Mouse (Mus musculus): ENCODE measurements at regions not wholly inside any gene's neighbourhood (a gene's known extent, or its start where the extent isn't known, plus 50 kb on each side); places are given as distances from the start of the nearest gene placed in this dataset.

DNA sequence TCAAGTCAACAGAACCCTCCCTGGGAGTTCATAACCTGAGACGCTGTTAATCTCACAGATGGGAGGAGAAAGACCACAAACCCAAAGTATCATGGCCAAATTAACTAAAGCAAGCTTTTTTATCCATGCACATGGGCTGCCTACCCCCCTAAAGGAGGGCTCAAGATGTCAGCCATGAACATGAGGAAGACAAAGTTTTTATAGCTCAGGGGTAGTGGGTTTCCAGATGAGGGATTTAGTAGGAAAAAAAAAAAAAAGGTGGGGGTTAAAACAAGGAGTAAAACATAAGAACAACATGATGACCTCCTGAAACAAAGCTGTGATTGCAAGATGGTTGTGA is 314.8 kb upstream of the Jmjd1c start:
- in situ Hi-C loops (cut with MboI; ENCODE audit: low sequenced_read_pairs), result no loop called here

DNA sequence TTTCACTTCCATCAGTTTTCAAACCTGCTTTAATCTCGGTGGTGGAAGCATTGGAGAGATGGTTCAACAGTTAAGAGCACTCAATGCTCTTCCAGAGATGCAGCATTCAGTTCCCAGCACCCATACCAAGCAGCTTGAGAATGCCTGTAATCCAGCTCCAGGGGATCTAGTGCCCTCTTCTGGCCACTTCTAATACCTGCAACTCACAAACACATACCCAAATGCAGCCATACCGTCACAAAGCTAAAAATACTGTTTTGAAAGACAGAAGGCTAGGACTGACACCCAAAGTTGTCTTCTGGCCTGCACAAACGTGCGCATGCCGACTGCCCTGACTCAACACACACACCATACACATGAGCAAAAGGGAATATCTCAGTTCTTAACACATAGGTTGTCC is 313.9 kb upstream of the Jmjd1c start:
- in situ Hi-C loops (cut with MboI; ENCODE audit: low sequenced_read_pairs), result no loop called here

DNA sequence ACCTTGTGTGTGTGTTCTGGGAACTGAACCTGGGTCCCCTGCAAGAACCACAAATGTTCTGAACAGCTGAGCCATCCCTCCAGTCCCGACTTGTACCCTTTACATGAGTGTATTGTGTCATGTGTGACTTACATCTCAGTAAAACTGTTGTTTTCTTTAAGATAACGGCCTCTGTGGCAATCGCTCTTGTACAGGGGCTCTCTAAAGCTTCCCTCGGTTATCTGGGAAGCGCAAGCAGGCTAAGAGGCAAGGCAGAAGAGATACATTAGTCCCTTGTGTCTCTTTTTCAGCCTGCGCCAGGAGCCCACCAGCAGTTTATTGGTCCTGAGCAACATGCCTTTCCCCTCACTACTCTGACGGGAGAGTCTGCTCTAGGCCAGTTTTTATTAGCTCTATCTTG is 308.1 kb upstream of the Jmjd1c start:
- in situ Hi-C loops (cut with MboI; ENCODE audit: low sequenced_read_pairs), result no loop called here

DNA sequence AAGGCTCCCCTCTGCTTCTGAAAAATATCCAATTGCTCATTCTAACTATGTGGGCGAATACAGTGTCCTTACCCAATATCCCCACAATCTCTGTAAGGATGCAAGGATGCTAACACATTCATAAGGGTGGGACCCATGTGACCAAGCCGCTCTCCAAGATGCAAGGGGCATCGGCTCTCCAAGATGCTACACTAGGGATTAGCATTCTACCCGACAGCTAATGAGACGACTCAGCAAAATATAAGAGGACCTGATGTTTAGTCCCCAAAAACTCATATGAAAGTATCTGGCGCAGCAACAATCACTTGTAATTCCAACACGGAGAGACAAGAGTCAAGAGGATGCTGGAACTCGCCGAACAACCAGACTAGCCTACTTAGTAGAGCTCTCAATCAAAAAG is 299.6 kb upstream of the Jmjd1c start:
- in situ Hi-C loops (cut with MboI; ENCODE audit: low sequenced_read_pairs), result no loop called here

DNA sequence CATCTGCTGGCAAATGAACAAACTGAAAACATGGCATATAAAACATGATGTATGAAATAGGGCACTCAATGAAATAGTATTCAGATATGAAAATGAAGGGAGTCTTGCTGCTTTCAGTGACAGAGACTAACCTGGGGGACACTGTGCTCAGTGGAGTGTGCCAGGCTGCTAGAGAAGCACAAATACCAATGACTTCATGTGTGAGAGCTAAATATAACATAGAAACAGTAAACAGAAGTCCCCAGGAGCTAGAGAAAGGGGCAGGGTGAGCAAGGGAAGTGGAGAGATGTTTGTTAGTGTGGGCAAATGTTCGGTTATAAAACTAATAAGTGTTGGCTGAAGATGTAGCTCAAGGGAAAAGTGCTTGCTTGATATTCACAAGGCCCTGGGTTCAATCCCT is 293.2 kb upstream of the Jmjd1c start:
- in situ Hi-C loops (cut with MboI; ENCODE audit: low sequenced_read_pairs), result no loop called here

DNA sequence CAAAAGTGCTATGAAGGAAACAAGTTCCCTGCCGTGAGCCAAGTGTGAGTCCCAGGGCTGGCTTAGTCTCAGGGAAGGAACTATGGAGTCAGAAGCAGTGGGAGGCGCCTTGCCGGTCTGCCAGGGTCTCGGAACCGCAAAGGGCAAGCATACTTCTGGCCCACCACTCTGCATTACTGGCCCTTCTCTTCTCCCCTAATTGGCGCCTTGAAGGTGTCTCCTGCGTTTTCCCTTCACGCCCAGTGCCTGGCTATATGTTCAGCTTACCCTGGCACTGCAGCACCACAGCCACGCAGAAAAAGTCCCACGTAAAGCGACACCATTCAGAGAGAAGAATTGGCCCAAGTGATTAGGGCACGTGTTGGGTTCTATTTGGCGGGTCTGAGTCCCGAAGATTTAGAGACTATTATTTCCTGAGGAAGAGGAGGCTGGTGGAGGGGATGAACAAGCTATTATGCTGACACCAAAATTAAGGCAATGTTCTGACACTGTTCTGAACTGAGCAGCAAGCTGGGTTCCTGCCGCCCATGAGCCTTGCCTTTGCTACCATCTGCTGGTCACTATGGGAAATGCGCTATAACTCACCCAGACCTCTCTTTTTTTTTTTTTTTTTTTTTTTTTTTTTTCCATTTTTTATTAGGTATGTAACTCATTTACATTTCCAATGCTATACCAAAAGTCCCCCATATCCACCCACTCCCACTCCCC is 288.5 kb upstream of the Jmjd1c start:
- in situ Hi-C loops (cut with MboI; ENCODE audit: low sequenced_read_pairs), result no loop called here

DNA sequence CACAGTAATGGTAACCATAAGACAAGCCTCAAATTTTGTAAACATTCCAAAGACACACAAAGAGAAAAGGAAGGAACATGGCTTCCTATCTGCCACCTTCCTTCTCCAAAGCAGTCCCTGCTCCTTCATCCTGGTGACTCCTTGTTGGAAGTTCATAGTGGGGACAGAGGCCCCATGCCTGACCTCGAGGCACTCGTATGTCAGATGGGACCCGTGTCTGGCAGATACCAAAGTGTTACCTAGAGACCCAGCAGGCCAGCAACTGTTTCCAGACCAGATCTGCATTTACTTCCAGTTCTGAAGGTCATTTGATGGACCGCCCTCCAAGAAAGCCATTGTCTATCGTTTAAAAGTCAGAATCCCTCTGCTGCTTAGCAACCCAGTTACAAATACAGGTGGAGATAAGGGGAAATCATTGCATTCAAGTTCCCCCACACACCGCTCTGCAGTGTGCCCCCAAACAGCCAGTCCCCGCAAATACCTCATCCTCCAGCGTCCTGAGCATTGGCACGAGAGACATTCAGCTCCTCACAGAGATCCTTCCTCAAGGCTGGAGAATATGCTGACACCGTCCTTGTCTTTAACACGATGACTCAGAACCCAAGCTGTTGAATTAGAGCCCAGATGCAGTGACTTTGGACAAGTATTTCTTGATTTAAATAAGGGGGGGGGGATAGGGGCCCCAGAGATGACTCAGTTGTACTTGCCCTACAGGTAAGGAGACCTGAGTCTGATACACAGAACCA is 283.2 kb upstream of the Jmjd1c start:
- in situ Hi-C loops (cut with MboI; ENCODE audit: low sequenced_read_pairs), result no loop called here

DNA sequence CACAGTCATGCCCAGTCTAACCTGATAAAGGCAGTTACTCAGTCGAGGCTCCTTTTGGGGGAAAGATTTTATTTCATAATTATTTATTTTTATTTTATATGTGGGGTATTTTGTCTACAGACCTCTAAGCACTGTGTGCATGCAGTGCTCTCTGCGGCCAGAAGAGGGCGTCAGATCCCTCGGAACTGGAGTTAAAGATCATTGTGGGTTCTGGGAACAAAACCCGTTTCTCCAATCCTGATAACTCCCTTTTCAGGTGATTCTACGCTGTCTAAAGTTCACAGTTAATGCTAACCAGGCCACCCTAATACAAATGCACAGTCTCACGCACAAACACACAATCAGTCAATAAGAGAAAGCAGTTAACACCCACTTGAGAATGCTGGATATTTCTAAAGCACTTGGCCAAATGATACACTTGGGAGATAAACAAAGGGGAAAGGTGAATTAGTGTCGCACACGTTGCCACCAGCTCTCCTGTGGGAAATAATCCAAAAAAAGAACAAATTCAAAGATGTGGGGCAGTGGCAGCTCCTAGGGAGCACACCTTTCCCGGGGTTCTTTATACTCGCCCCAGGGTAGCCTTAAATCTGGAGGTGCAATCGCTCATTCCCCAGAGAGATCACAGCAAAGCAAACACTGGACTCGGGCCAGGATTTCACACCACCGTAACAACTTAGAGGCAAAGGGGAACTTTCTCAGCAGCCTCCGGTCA is 281.9 kb upstream of the Jmjd1c start:
- in situ Hi-C loops (cut with MboI; ENCODE audit: low sequenced_read_pairs), result no loop called here

DNA sequence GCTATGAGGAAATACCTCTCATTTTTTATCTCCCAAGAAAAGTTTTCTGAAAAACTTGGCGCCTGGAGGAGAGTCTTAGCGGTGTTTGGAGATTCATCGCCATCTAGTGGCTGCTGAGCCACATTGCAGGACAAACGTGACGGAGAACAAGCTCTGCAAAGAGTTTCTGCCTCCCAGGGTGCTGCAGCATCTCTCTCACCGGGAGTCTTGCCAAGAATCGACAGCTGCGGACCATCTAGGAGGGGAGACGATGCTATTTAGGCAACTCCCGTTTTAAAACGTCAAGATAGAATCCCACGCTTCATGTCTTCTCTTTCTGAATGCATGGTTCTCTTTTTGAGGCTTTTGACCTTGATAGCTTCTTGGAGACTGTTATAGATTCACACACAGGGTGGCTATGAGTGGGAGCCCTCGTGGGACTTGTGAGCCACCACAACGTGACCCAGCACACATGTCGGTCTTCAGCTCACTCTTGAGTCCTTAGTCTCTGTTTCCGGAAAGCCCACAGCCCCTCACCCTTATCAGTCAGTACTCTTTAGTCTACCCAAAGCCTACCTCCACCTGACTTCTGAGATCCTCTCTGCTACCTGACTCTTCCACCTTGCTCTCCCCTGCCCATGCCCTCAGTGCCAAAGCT is 281.2 kb upstream of the Jmjd1c start:
- in situ Hi-C loops (cut with MboI; ENCODE audit: low sequenced_read_pairs), result no loop called here

DNA sequence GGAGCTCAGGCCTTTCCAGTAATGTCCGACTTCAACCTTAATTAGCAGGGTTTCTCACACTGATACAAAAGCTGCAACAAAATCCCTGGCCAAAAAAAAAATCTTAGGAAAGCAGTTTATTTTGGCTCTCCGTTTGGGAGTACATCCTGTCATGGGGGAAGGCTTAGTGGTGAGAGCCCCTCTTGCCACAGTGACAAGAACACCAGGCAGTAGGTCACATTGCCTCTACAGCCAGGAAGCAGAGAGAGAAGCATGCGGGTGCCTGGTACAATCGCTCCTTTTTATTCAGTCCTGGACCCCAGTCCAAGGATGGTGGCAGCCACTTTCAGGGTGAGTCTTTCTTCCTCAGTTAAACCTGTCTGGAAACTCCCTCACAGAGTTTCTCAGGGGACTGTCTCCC is 280.0 kb upstream of the Jmjd1c start:
- in situ Hi-C loops (cut with MboI; ENCODE audit: low sequenced_read_pairs), result no loop called here

DNA sequence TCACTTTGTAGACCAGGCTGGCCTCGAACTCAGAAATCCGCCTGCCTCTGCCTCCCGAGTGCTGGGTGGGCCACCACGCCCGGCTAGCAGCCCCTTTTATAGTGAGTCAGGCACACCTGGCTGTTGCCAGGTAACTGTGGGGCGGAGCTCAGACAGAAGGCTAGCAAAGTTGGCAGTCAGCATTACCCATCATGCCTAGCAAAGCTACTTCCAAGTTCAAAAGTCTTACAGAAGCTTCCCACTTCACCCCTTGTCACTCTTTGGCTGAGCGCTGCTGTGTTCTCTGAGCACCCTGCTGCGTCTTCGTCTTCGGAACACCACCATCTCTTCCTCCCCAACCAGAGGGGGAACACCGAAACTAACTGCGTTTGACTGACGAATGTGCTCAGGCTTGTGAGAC is 279.1 kb upstream of the Jmjd1c start:
- in situ Hi-C loops (cut with MboI; ENCODE audit: low sequenced_read_pairs), result no loop called here

DNA sequence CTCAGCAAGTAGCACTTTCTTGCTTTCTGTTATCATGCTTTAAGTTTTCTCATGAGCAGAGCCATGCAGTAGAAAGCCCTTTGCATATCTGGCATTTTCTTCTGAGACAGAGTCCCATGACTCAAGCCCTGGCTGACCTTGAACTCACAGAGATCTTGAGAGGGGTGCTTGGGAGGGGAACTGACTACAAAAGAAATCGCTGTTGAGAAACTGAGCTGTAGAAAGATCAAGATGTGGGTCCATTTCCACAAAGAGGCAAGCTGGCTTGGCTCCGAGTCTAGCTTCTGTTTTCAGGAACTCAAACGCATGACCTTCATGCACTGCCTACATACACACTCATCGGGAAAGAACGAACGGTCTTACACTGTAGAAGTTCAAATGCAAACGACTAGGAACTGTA is 278.0 kb upstream of the Jmjd1c start:
- in situ Hi-C loops (cut with MboI; ENCODE audit: low sequenced_read_pairs), result no loop called here

DNA sequence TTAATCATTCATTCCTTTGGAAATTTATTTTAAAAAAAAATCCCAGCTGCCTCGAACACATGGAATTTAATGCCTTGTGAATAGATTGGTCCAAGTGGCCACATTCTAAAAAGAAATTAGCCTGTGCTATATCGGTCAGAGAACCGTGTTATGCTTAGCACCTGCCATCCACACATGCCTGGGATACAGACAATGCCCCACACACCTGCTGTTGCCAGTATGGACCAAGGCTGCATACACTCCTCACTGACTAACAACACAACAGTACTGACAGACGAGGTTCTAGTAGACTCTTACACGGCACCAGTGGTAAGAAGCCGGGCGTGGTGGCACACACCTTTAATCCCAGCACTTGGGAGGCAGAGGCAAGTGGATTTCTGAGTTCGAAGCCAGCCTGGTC is 276.4 kb upstream of the Jmjd1c start:
- in situ Hi-C loops (cut with MboI; ENCODE audit: low sequenced_read_pairs), result no loop called here

DNA sequence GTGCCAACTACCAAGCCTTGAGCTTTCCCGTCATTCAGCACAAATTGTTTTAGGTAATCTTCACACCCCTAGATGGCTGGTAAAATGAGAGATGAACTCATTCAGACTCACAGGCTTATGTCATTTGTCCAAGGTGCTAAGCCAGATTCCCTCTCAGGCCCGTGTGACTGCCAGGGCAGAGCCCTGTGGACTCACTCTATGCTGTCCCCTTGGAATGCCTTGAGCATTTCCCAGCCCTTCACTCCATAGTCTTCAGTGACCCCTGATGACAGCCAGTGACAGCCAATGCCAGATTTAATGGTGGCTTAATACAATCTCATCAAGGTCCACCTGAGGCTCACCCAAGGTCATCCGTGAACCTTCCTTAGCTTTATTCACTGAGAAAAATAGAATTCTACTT is 270.2 kb upstream of the Jmjd1c start:
- in situ Hi-C loops (cut with MboI; ENCODE audit: low sequenced_read_pairs), result no loop called here

DNA sequence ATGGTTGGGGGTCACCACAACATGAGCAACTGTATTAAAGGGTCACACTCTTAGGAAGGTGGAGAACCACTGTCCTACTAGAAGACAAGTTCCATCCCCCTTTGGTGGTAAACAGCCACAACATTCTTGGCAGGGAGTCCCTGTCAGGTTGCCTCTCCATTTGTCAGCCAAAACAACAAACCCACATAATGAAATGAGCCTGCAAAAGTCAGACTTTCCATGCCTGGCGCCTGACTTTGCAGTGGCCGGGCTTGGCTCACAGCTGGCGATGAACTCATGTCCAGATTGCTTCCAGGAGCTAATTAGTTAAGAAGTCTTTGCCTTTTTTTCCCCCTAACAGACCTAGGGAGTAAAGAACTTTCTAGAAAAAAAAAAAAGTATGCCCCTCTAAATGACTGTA is 269.6 kb upstream of the Jmjd1c start:
- in situ Hi-C loops (cut with MboI; ENCODE audit: low sequenced_read_pairs), result no loop called here

DNA sequence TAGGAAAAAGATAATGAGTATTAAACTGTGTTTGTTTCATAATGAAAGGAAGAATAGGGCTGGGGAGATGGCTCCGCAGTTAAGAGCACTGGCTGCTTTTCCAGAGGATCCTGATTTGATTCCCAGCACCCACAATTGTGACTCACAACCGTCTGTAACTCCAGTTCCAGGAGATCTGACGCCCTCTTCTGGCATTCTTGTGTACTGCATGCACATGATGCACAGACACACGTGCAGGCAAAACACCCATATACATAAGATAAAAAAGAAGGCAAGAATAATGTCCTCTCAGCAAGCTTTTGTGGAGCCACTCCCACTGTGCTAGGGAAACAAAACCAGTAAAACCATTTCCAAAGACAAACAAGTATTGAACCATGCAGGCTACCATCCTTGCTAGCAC is 261.0 kb upstream of the Jmjd1c start:
- in situ Hi-C loops (cut with MboI; ENCODE audit: low sequenced_read_pairs), result no loop called here

DNA sequence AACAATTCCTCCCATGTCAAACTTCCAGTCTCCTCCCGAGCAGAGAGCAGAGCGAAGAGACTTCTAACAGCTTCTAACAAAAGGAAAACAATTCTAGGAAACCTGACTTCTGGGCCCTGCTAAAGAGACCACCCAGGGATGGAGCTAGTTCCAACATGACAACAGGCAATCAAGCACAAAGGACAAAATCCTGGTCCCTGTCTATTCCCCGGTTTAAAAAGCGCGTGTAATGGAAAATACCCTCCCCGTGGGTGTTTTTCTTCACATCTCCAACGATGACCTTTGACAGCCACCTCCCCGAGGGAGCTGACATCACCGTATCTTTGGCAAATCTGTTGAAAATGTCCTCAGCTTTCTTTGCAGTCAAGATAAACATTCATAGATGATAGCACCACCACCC is 256.9 kb upstream of the Jmjd1c start:
- in situ Hi-C loops (cut with MboI; ENCODE audit: low sequenced_read_pairs), result no loop called here

DNA sequence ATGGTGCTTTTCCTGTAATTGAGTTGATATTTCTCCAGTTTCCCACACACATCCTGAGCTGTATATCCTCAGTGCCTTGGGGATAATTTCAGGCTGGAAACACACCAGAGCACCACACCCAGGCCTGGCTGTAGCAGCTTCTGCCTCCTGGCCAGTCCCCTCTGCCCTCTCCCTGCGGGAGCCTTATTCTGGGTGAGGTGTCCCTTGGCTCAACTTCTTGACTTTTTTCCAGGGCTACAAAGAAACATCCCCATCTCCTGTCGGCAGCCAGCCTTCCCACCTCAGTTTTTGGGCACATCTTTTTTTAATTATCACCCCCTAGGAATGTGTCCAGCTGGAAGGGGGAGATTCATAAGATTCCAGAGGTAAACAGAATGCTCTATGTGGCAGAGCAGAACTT is 252.7 kb upstream of the Jmjd1c start:
- in situ Hi-C loops (cut with MboI; ENCODE audit: low sequenced_read_pairs), result no loop called here

DNA sequence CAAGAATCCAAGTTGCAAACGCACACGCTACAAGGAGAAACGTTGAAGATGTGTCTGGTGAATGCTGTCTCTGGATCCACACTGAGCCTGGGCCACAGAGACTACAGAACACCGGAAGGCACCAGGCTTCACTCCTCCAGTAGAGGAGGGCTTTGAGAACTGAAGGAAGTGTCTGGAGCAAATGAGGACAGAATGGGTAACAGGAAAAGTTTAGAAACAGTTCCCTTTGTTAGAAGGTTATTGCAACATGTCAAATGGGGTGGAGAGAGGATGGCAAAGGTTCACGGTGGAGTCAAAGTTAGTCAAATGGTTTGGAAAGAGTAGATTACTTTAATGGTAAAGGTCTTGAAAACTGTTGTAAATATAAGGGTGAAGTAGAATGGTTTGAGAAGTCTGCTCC is 247.1 kb upstream of the Jmjd1c start:
- in situ Hi-C loops (cut with MboI; ENCODE audit: low sequenced_read_pairs), result no loop called here

DNA sequence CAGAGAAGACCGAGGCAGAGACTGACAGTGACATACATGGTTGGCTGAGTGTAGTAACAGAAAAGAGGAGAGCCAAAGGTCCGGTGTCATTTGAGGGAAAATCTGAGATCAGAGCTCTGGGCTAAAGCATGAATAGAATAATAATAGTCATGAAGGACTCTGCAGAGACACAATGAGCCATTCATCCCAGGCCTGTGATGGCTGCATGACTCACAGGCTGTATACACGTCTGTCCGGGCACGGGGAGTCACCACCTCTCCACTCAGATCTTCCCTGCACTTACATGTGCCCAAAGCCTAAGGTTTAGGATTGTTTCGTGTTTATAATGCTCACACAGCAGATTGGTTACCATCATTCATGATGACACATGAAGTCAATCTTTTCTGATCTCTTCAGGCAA is 246.2 kb upstream of the Jmjd1c start:
- in situ Hi-C loops (cut with MboI; ENCODE audit: low sequenced_read_pairs), result no loop called here

DNA sequence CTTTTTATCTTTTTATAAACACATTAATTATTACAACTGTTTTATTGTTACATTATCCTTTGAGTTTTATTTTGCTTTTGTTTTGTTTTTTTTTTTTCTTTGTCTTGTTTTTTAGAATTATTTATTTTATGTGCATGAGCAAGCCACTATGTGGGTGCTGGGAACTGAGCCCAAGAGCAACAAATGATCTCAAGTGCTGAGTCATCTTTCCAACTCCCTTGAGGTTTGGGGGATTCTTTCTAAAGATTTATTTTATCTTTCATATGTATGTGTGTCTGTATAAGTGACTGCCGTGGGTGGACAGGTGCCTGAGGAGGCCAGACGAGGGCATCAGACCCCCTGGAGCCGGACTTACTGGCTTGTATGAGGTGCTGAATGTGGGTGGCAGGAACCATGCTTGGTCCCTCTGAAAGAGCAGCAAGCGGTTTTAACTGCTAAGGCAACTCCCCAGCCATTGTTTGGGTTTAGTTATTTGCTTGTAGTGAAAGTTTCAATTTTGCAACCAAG is 244.9 kb upstream of the Jmjd1c start:
- in situ Hi-C loops (cut with MboI; ENCODE audit: low sequenced_read_pairs), result no loop called here

DNA sequence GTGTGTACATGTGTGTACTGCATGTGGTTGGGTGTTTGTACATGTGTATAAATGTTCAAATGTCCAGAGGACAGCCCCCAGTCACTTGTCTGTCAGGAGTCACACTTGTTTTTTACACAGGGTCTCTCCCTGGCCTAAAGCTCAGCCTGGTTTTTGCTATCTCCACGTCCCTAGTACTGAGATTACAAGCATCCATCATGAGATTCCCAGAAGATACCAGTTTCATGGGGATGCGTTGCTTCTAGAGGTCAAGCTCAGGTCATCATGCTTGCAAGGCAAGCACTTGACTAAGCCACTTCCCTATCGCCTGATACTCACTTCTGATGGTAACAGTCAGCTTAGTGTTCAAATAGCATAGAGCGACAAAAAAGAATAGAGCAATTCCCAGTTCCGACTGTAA is 244.1 kb upstream of the Jmjd1c start:
- in situ Hi-C loops (cut with MboI; ENCODE audit: low sequenced_read_pairs), result no loop called here

All from CH12F3 (cell line).